Mouse (Mus musculus): ENCODE data around the gene Gm20425. TPM values are rescaled to one million over a fixed set of nuclear protein-coding genes. Genes with fewer than 3 reads are reported as not detected.

Gm20425 gene
- polyA plus RNA-seq, 1 experiment from 2014 or later, result 3.3 TPM

DNA sequence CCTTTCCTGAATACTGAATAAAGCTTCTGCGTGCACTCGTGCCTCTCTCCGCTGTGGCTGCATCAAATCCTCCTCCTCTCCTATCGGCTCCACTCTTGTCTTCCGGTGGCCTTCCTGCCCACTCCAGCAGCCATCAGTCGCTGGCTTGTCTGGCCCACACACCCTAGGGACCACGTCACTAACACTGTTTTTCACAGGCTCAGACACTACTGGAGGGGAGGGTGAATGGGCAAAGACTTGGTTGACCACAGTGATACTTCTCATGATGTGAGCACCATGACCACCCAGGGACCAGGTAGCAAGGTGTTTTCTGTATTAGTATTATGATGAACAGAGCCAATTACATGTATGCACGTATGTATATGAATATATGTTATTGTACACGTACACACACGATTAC is 83.8 kb downstream of the Gm20425 start:
- Histone ChIP-seq H3K36me3 (replicated peaks) (peaks cover 17% of the 10 kb centered on the region), H3K4me2 (0 out of 2 replicates have a peak overlapping the region, but pooled peaks have one; percentile 31), H3K4me3 (replicated peaks) (no peak overlapping the region), H3K27ac (peak overlapping the region; percentile 80), H3K9ac (no peak overlapping the region), H3K27me3 (no peaks in the 10 kb centered on the region), H3K4me1 (peaks cover 49% of the 10 kb centered on the region), H3K9me3 (no peaks in the 10 kb centered on the region)
- WGBS, result 70% methylated on average over 10 of the region's 10 CpGs
- peak; percentile 40 for ATAC-seq (ENCODE audit: low FRiP score)

DNA sequence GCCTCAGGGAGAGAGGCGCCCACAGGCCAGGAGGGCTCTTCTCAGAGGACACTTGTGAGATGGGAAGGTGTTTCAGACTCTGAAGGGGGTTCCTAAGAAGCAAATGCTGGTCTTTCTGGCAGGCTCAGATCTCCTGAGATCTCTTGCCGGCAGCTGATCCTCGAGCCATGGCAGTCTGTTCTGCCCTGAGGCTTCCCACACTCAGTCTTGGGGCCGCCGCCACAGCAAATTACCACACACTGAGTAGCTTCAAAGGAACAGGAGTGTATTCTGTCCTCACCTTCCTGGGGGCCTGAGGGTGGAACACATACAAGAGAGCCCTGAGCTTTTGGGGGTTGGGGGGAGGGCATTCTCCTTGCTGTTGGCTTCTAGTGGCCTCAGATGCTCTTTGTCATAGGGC is 84.8 kb downstream of the Gm20425 start:
- Histone ChIP-seq H3K9ac (no peak overlapping the region), H3K4me3 (replicated peaks) (no peak overlapping the region), H3K9me3 (no peaks in the 10 kb centered on the region), H3K4me2 (no peak overlapping the region), H3K27ac (peak overlapping the region; percentile 80), H3K27me3 (no peaks in the 10 kb centered on the region), H3K4me1 (peaks cover 49% of the 10 kb centered on the region), H3K36me3 (replicated peaks) (peaks cover 17% of the 10 kb centered on the region)
- no peak for ATAC-seq (ENCODE audit: low FRiP score)
- 55% methylated on average over 5 of the region's 5 CpGs for WGBS

DNA sequence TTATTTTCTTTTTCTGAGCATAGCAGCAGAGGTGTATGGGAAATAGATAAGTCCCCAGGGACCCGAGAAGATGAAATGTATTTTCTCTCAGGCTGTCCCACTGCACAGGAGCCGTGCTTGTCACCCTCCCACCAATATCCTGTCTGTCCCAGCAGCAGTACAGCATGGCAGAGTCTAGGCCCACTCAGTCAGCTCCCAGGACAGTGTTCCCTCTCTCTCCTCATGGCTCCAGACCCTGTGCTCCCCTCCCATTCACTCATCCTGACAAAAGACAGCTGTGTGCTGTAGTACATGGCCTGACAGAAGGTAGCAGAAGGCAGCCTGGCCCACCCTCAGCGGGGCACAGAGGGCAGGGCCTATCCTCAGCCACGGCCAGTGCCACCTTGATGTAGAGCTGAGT is 86.2 kb downstream of the Gm20425 start:
- Histone ChIP-seq H3K9me3 (no peaks in the 10 kb centered on the region), H3K9ac (no peak overlapping the region), H3K4me1 (peaks cover 58% of the 10 kb centered on the region), H3K36me3 (replicated peaks) (peaks cover 12% of the 10 kb centered on the region), H3K4me2 (no peak overlapping the region), H3K27me3 (no peaks in the 10 kb centered on the region), H3K4me3 (replicated peaks) (no peak overlapping the region), H3K27ac (0 out of 2 replicates have a peak overlapping the region, but pooled peaks have one; percentile 56)
- no peak for ATAC-seq (ENCODE audit: low FRiP score)
- WGBS, result 67% methylated on average over 4 of the region's 4 CpGs

DNA sequence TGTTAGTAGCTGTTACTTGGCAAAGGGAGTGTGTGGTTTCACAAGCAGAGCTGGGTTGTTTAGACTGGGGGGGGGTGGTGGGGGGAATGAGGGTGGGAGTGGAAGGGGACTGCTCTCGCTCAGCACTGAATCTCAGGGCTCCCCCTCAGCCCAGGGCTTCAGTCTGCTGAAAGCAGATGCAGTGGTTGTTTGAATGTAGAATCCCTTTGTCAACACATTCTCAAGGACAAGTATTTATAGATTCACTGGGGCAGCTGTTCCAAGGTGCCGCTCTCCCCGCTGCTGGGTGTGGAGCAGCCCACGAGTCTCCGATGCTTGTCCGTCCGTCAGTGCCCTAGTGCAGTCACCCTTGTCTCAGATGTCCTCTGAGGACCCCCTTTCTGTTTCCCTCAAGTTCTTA is 88.8 kb downstream of the Gm20425 start:
- H3K27ac ChIP-seq, result no peak overlapping the region

DNA sequence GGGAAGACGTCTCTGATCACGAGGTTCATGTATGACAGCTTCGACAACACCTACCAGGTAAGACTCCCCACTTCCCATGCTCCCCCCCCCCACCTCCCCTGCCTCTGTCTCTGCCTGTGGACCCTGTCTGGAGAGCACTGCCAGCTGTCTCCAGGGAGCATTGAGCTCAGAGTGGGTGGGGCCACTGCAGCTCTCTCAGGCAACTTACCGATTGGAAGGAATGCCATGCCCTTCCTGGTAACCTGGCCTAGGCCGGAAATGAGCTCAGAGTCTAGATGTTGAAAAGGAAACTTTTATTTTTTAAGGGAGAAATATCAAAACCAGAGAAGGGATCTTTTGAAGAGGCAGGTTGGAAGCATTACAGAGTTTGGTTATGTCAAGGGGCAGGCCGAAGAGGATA is 89.7 kb downstream of the Gm20425 start:
- no peak for ATAC-seq (ENCODE audit: low FRiP score)
- WGBS, result 90% methylated on average over 6 of the region's 6 CpGs
- peaks cover 12% of the 10 kb centered on the region for H3K36me3 ChIP-seq (replicated peaks)
- H3K4me1 ChIP-seq, result peaks cover 46% of the 10 kb centered on the region
- H3K27me3 ChIP-seq, result no peaks in the 10 kb centered on the region
- no peak overlapping the region for H3K4me3 ChIP-seq (replicated peaks)
- H3K9me3 ChIP-seq, result no peaks in the 10 kb centered on the region
- no peak overlapping the region for H3K9ac ChIP-seq
- no peak overlapping the region for H3K27ac ChIP-seq
- H3K4me2 ChIP-seq, result no peak overlapping the region

More for the DNA sequence above, 88.8 kb downstream of the Gm20425 start:
- ATAC-seq (ENCODE audit: low FRiP score), result no peak
- no peaks in the 10 kb centered on the region for H3K9me3 ChIP-seq
- peaks cover 12% of the 10 kb centered on the region for H3K36me3 ChIP-seq (replicated peaks)
- peaks cover 47% of the 10 kb centered on the region for H3K4me1 ChIP-seq
- no peak overlapping the region for H3K9ac ChIP-seq
- H3K4me3 ChIP-seq (replicated peaks), result no peak overlapping the region
- WGBS, result 91% methylated on average over 7 of the region's 7 CpGs
- no peaks in the 10 kb centered on the region for H3K27me3 ChIP-seq
- no peak overlapping the region for H3K4me2 ChIP-seq

Other genes with a start within 250 kb of the Gm20425 start
- gene Slco2a1, start 241.6 kb downstream of the Gm20425 start, polyA plus RNA-seq (2016; fragmentation: Nextera tagmentation; extraction: Ambion mirVana), result 0.29 and 0.68 TPM in 2 replicates
- 35.8 and 41.8 TPM in 2 replicates for gene Rab6b, start 118.5 kb downstream of the Gm20425 start, polyA plus RNA-seq (2016; fragmentation: Nextera tagmentation; extraction: Ambion mirVana)
- 50.3 and 50.9 TPM in 2 replicates for gene Srprb, start 28.2 kb downstream of the Gm20425 start, polyA plus RNA-seq (2016; fragmentation: Nextera tagmentation; extraction: Ambion mirVana)
- 12.9 and 13.2 TPM in 2 replicates for gene Trf, start 137 bp upstream of the Gm20425 start, polyA plus RNA-seq (2016; fragmentation: Nextera tagmentation; extraction: Ambion mirVana)
- 1.9 and 3.3 TPM in 2 replicates for gene 1300017J02Rik, start 74.8 kb upstream of the Gm20425 start, polyA plus RNA-seq (2016; fragmentation: Nextera tagmentation; extraction: Ambion mirVana)
- 94.9 and 96.7 TPM in 2 replicates for gene Topbp1, start 74.9 kb upstream of the Gm20425 start, polyA plus RNA-seq (2016; fragmentation: Nextera tagmentation; extraction: Ambion mirVana)
- gene Cdv3, start 135.5 kb upstream of the Gm20425 start, polyA plus RNA-seq (2016; fragmentation: Nextera tagmentation; extraction: Ambion mirVana), result 122 and 132 TPM in 2 replicates